Mouse (Mus musculus) heart, embryonic 12.5 days (tissue): ENCODE measurements around the gene Lyg1. TPM values are rescaled to one million over a fixed set of nuclear protein-coding genes. Genes with fewer than 3 reads are reported as not detected.
"Not testable (repeated sequence)": the region's sequence is repeated elsewhere in the genome, so short reads cannot be mapped to it uniquely, and the experiment has no call there.

Experiments used
- ATAC-seq: fragments of 200-750 bp; cut with Nextera tagmentation; 2 replicates; pipeline ENCODE4 v1.8.0; 2017; ENCODE audit warnings: moderate TSS enrichment, moderate library complexity; ENCODE audit not compliant: insufficient number of reproducible peaks, low FRiP score
- H3K27ac ChIP-seq: fragments of 300-500 bp; sonication (generic); 2 replicates; pipeline ENCODE4 v1.5.1; 2016; ENCODE audit warnings: mild to moderate bottlenecking, moderate library complexity; ENCODE audit not compliant: poor library complexity, severe bottlenecking
- H3K27me3 ChIP-seq: fragments of 300-500 bp; sonication (generic); replicated peaks from 2 replicates; pipeline ENCODE4 v1.6.1; 2016; ENCODE audit warnings: mild to moderate bottlenecking, moderate library complexity
- H3K36me3 ChIP-seq: fragments of 300-500 bp; sonication (generic); 2 replicates; pipeline ENCODE4 v1.6.1; 2016; ENCODE audit warnings: mild to moderate bottlenecking, moderate library complexity
- H3K4me1 ChIP-seq: fragments of 300-500 bp; sonication (generic); replicated peaks from 2 replicates; pipeline ENCODE4 v1.6.1; 2016; ENCODE audit warnings: mild to moderate bottlenecking
- H3K4me2 ChIP-seq: fragments of 300-500 bp; sonication (generic); 2 replicates; pipeline ENCODE4 v1.6.1; 2016; ENCODE audit warnings: mild to moderate bottlenecking, moderate library complexity
- H3K4me3 ChIP-seq: fragments of 300-500 bp; sonication (generic); 2 replicates; pipeline ENCODE4 v1.5.1; 2016; ENCODE audit warnings: mild to moderate bottlenecking
- H3K9ac ChIP-seq: fragments of 300-500 bp; sonication (generic); 2 replicates; pipeline ENCODE4 v1.6.1; 2016; ENCODE audit warnings: mild to moderate bottlenecking, moderate library complexity
- H3K9me3 ChIP-seq: fragments of 300-500 bp; sonication (generic); replicated peaks from 2 replicates; pipeline ENCODE4 v1.6.1; 2016; ENCODE audit warnings: mild to moderate bottlenecking, moderate library complexity
- WGBS: fragments of 180-500 bp; shearing (Covaris S2); methylation state at CpG from one replicate; pipeline ENCODE4 v1.1.7; 2016; 5-methylcytosine and 5-hydroxymethylcytosine counted together
- polyA plus RNA-seq: library from polyadenylated mRNA; unstranded; fragments of >200 nt; fragmentation: Nextera tagmentation; extraction: Ambion mirVana; gene quantifications from 2 replicates; pipeline ENCODE4 v1.2.1, GENCODE M21; 2016

The Lyg1 gene
- polyA plus RNA-seq, 1 experiment from 2014 or later = not detected

- 73% methylated on average over 9 of the region's 9 CpGs for WGBS
- Histone ChIP-seq H3K4me1 (no peaks in the 10 kb centered on the region), H3K27me3 (no peaks in the 10 kb centered on the region), H3K9ac (no peak overlapping the region), H3K36me3 (peaks cover 51% of the 10 kb centered on the region), H3K27ac (no peak overlapping the region), H3K4me2 (no peak overlapping the region), H3K9me3 (no peaks in the 10 kb centered on the region), H3K4me3 (no peak overlapping the region)
- no peak for ATAC-seq
Observed at GRCm38 (mm10) chr1:37985764-37986323, 28.3 kb upstream of the Lyg1 start.

- Histone ChIP-seq H3K27me3 (no peaks in the 10 kb centered on the region), H3K9me3 (no peaks in the 10 kb centered on the region), H3K9ac (no peak overlapping the region), H3K4me2 (no peak overlapping the region), H3K4me3 (no peak overlapping the region), H3K36me3 (peaks cover 37% of the 10 kb centered on the region), H3K27ac (no peak overlapping the region), H3K4me1 (no peaks in the 10 kb centered on the region)
- ATAC-seq = no peak
- WGBS = 85% methylated on average over 1 of the region's 1 CpGs
Observed at GRCm38 (mm10) chr1:37984326-37984725, 26.8 kb upstream of the Lyg1 start.

- no peak for ATAC-seq
- H3K4me1 ChIP-seq = 0 out of 2 replicates have a peak, but pooled peaks cover under 1% of the 10 kb centered on the region
- H3K27me3 ChIP-seq = no peaks in the 10 kb centered on the region
- 87% methylated on average over 7 of the region's 7 CpGs for WGBS
- no peak overlapping the region for H3K4me2 ChIP-seq
- H3K9me3 ChIP-seq = no peaks in the 10 kb centered on the region
- no peak overlapping the region for H3K9ac ChIP-seq
- H3K4me3 ChIP-seq = no peak overlapping the region
- H3K27ac ChIP-seq = no peak overlapping the region
- no peaks in the 10 kb centered on the region for H3K36me3 ChIP-seq
Observed at GRCm38 (mm10) chr1:37977303-37977702, 19.7 kb upstream of the Lyg1 start.

GRCm38 (mm10) chr1:37976666-37977065 is 19.1 kb upstream of the Lyg1 start:
- not testable (repeated sequence) for ATAC-seq, H3K27ac ChIP-seq, H3K4me2 ChIP-seq, H3K9me3 ChIP-seq, H3K4me3 ChIP-seq, H3K9ac ChIP-seq, H3K27me3 ChIP-seq, H3K4me1 ChIP-seq, H3K36me3 ChIP-seq
- 71% methylated on average over 9 of the region's 9 CpGs for WGBS

- no peaks in the 10 kb centered on the region for H3K9me3 ChIP-seq
Observed at GRCm38 (mm10) chr1:37971520-37971919, 14.0 kb upstream of the Lyg1 start.

GRCm38 (mm10) chr1:37968746-37969145 is 11.2 kb upstream of the Lyg1 start:
- Histone ChIP-seq H3K27me3 (no peaks in the 10 kb centered on the region), H3K9me3 (no peaks in the 10 kb centered on the region), H3K9ac (no peak overlapping the region), H3K4me1 (peaks cover 14% of the 10 kb centered on the region), H3K4me2 (no peak overlapping the region), H3K27ac (no peak overlapping the region), H3K4me3 (no peak overlapping the region), H3K36me3 (no peaks in the 10 kb centered on the region)
- 82% methylated on average over 6 of the region's 6 CpGs for whole genome bisulfite sequencing
- ATAC-seq = no peak

More at GRCm38 (mm10) chr1:37971520-37971919, 14.0 kb upstream of the Lyg1 start:
- H3K4me2 ChIP-seq = no peak overlapping the region
- H3K36me3 ChIP-seq = no peaks in the 10 kb centered on the region
- 23% methylated on average over 4 of the region's 4 CpGs for WGBS
- H3K4me3 ChIP-seq = no peak overlapping the region
- H3K4me1 ChIP-seq = peaks cover 14% of the 10 kb centered on the region
- H3K9ac ChIP-seq = no peak overlapping the region
- H3K27ac ChIP-seq = no peak overlapping the region
- ATAC-seq = no peak
- no peaks in the 10 kb centered on the region for H3K27me3 ChIP-seq

GRCm38 (mm10) chr1:37965571-37965970 is 8.0 kb upstream of the Lyg1 start:
- Histone ChIP-seq H3K36me3 (no peaks in the 10 kb centered on the region), H3K4me2 (no peak overlapping the region), H3K4me3 (no peak overlapping the region), H3K9me3 (no peaks in the 10 kb centered on the region), H3K4me1 (no peaks in the 10 kb centered on the region), H3K27ac (no peak overlapping the region), H3K27me3 (no peaks in the 10 kb centered on the region), H3K9ac (no peak overlapping the region)
- no peak for ATAC-seq
- 55% methylated on average over 10 of the region's 10 CpGs for WGBS

- H3K9me3 ChIP-seq = no peaks in the 10 kb centered on the region
- H3K27ac ChIP-seq = no peak overlapping the region
- no peak overlapping the region for H3K9ac ChIP-seq
- 0 out of 2 replicates have a peak, but pooled peaks cover 3% of the 10 kb centered on the region for H3K4me1 ChIP-seq
- no peaks in the 10 kb centered on the region for H3K36me3 ChIP-seq
- no peak overlapping the region for H3K4me2 ChIP-seq
- no peaks in the 10 kb centered on the region for H3K27me3 ChIP-seq
- no peak for ATAC-seq
- no peak overlapping the region for H3K4me3 ChIP-seq
- 81% methylated on average over 5 of the region's 5 CpGs for WGBS
Observed at GRCm38 (mm10) chr1:37959486-37959885, 1.9 kb upstream of the Lyg1 start.

- Histone ChIP-seq H3K4me2 (no peak overlapping the region), H3K27ac (no peak overlapping the region), H3K27me3 (no peaks in the 10 kb centered on the region), H3K4me3 (no peak overlapping the region), H3K36me3 (no peaks in the 10 kb centered on the region), H3K4me1 (0 out of 2 replicates have a peak, but pooled peaks cover 3% of the 10 kb centered on the region), H3K9me3 (no peaks in the 10 kb centered on the region), H3K9ac (no peak overlapping the region)
- 66% methylated on average over 2 of the region's 2 CpGs for WGBS
- no peak for ATAC-seq
Observed at GRCm38 (mm10) chr1:37958516-37958915, 957 bp upstream of the Lyg1 start.

GRCm38 (mm10) chr1:37956690-37957431 is 698 bp downstream of the Lyg1 start:
- Histone ChIP-seq H3K27ac (no peak overlapping the region), H3K9ac (no peak overlapping the region), H3K36me3 (no peaks in the 10 kb centered on the region), H3K4me1 (0 out of 2 replicates have a peak, but pooled peaks cover 3% of the 10 kb centered on the region), H3K4me3 (no peak overlapping the region), H3K9me3 (no peaks in the 10 kb centered on the region), H3K4me2 (no peak overlapping the region), H3K27me3 (no peaks in the 10 kb centered on the region)
- 31% methylated on average over 3 of the region's 3 CpGs for WGBS
- no peak for ATAC-seq

GRCm38 (mm10) chr1:37955251-37955650 is 2.3 kb downstream of the Lyg1 start:
- Histone ChIP-seq H3K4me3 (no peak overlapping the region), H3K4me1 (0 out of 2 replicates have a peak, but pooled peaks cover 3% of the 10 kb centered on the region), H3K27ac (no peak overlapping the region), H3K9me3 (no peaks in the 10 kb centered on the region), H3K9ac (no peak overlapping the region), H3K4me2 (no peak overlapping the region), H3K36me3 (no peaks in the 10 kb centered on the region), H3K27me3 (no peaks in the 10 kb centered on the region)
- ATAC-seq = no peak
- 85% methylated on average over 2 of the region's 2 CpGs for WGBS
